Mouse (Mus musculus) CH12.LX (cell line): ENCODE results near the gene P3h2. TPM values are rescaled to one million over a fixed set of nuclear protein-coding genes. Genes with fewer than 3 reads are reported as not detected.

Source experiments
- DNase-seq: peaks from one replicate; pipeline ENCODE4 v3.0.0-alpha.2; 2013; ENCODE audit errors: extremely low read depth
- H3K27ac ChIP-seq: 2 replicates; pipeline ENCODE4 v1.5.1; 2012; ENCODE audit warnings: low read depth, mild to moderate bottlenecking, control low read depth, moderate library complexity; ENCODE audit not compliant: insufficient read depth
- H3K27me3 ChIP-seq: replicated peaks from 2 replicates; pipeline ENCODE3; 2012; ENCODE audit warnings: inconsistent platforms
- H3K36me3 ChIP-seq, 2 experiments: replicated peaks in 1 of 2; 2 replicates each; pipeline versions ENCODE3 to v1.6.1; 2012; ENCODE audit warnings: inconsistent platforms in 1 of 2, low read length in 1 of 2, mild to moderate bottlenecking in 1 of 2, mixed read lengths in 1 of 2, moderate library complexity in 1 of 2; ENCODE audit not compliant: control insufficient read depth in 1 of 2, insufficient read depth in 1 of 2
- H3K4me1 ChIP-seq, 2 experiments: 2 replicates each; pipeline ENCODE4 v1.6.1; 2012; ENCODE audit warnings: inconsistent platforms in 1 of 2, moderate library complexity in 1 of 2; ENCODE audit not compliant: insufficient read depth in 2 of 2, control insufficient read depth in 1 of 2
- H3K4me2 ChIP-seq: 2 replicates; pipeline ENCODE4 v1.6.1; 2012; ENCODE audit warnings: low read depth, mild to moderate bottlenecking, control low read depth; ENCODE audit not compliant: poor library complexity, insufficient read depth, severe bottlenecking
- H3K4me3 ChIP-seq, 3 experiments: fragments of 150-350 bp in 1 of 3; sonication (generic) in 1 of 3; replicated peaks in 1 of 3; 2 replicates each; pipeline versions ENCODE3 to v1.5.1; 2011 to 2012; ENCODE audit warnings: low read depth in 2 of 3, low read length in 2 of 3, mild to moderate bottlenecking in 2 of 3, moderate library complexity in 2 of 3, control low read depth in 1 of 3, improper control_type of control experiment in 1 of 3, inconsistent platforms in 1 of 3, mixed read lengths in 1 of 3; ENCODE audit not compliant: poor library complexity in 1 of 3
- H3K79me2 ChIP-seq: replicated peaks from 2 replicates; pipeline ENCODE4 v1.6.1; 2012; ENCODE audit warnings: mild to moderate bottlenecking, moderate library complexity; ENCODE audit not compliant: control insufficient read depth, poor library complexity, insufficient read depth, severe bottlenecking; ENCODE audit errors: extremely low read depth
- H3K9ac ChIP-seq: 2 replicates; pipeline ENCODE4 v1.6.1; 2012; ENCODE audit warnings: low read depth, mild to moderate bottlenecking, control low read depth, moderate library complexity; ENCODE audit not compliant: insufficient read depth
- H3K9me3 ChIP-seq: replicated peaks from 2 replicates; pipeline ENCODE3; 2012; ENCODE audit warnings: low read length, inconsistent platforms, mixed read lengths
- CHD1 ChIP-seq: IDR thresholded peaks from 2 replicates; pipeline ENCODE4 v1.6.1; 2012; ENCODE audit warnings: low read depth, low read length, improper control_type of control experiment, inconsistent platforms
- CHD2 ChIP-seq: IDR thresholded peaks from 2 replicates; pipeline ENCODE4 v1.6.1; 2011; ENCODE audit warnings: low read length, improper control_type of control experiment
- ELF1 ChIP-seq: IDR thresholded peaks from 2 replicates; pipeline ENCODE4 v1.6.1; 2014; ENCODE audit warnings: low read depth, mild to moderate bottlenecking, inconsistent platforms, low read length, improper control_type of control experiment
- EP300 ChIP-seq: IDR thresholded peaks from 2 replicates; pipeline ENCODE4 v1.6.1; 2011; ENCODE audit warnings: low read length, improper control_type of control experiment
- HCFC1 ChIP-seq: IDR thresholded peaks from 2 replicates; pipeline ENCODE4 v1.6.1; 2012; ENCODE audit warnings: low read depth, mild to moderate bottlenecking, inconsistent platforms, low read length, improper control_type of control experiment
- JUND ChIP-seq: conservative IDR thresholded peaks from 2 replicates; pipeline ENCODE4 v1.6.1; 2011; ENCODE audit warnings: low read depth, low read length, improper control_type of control experiment
- KAT2A ChIP-seq: IDR thresholded peaks from 2 replicates; pipeline ENCODE4 v1.6.1; 2012; ENCODE audit warnings: low read length, improper control_type of control experiment, inconsistent platforms; ENCODE audit not compliant: insufficient replicate concordance
- MAX ChIP-seq: IDR thresholded peaks from 2 replicates; pipeline ENCODE4 v1.6.1; 2011; ENCODE audit warnings: low read length, improper control_type of control experiment
- MAZ ChIP-seq: IDR thresholded peaks from 2 replicates; pipeline ENCODE4 v1.6.1; 2012; ENCODE audit warnings: low read depth, mild to moderate bottlenecking, inconsistent platforms, low read length, improper control_type of control experiment, moderate library complexity
- PAX5 ChIP-seq: IDR thresholded peaks from 2 replicates; pipeline ENCODE4 v1.6.1; 2012; ENCODE audit warnings: low read length, inconsistent platforms, mixed read lengths
- POLR2AphosphoS2 ChIP-seq: IDR thresholded peaks from 2 replicates; pipeline ENCODE4 v1.6.1; 2011; ENCODE audit warnings: low read depth, low read length, improper control_type of control experiment
- SIN3A ChIP-seq: IDR thresholded peaks from 2 replicates; pipeline ENCODE4 v1.6.1; 2012; ENCODE audit warnings: low read length, improper control_type of control experiment, inconsistent platforms
- SMC3 ChIP-seq: IDR thresholded peaks from 2 replicates; pipeline ENCODE4 v1.6.1; 2011; ENCODE audit warnings: low read depth, low read length, improper control_type of control experiment
- TBP ChIP-seq: conservative IDR thresholded peaks from 2 replicates; pipeline ENCODE4 v1.6.1; 2011; ENCODE audit warnings: low read depth, low read length, improper control_type of control experiment
- ZC3H11A ChIP-seq: IDR thresholded peaks from 2 replicates; pipeline ENCODE4 v1.6.1; 2012; ENCODE audit warnings: low read depth, mild to moderate bottlenecking, inconsistent platforms, low read length, improper control_type of control experiment
- ZMIZ1 ChIP-seq: IDR thresholded peaks from 2 replicates; pipeline ENCODE4 v1.6.1; 2012; ENCODE audit warnings: low read depth, mild to moderate bottlenecking, inconsistent platforms, low read length, improper control_type of control experiment
- dilution Hi-C: fragments of 300-500 bp; cut with MboI; formaldehyde crosslinking; loops from 2 replicates; pipeline ENCODE4 v1.14.3; 2020; ENCODE audit warnings: low sequenced_read_pairs; ENCODE audit not compliant: extremely low pct_unique_long_range_greater_than_20kb, extremely low pct_ligation_motif_present
- in situ Hi-C: fragments of 300-500 bp; cut with MboI; formaldehyde crosslinking; loops from 3 replicates; pipeline ENCODE4 v1.14.3; 2019; ENCODE audit warnings: low sequenced_read_pairs, low pct_ligation_motif_present, low pct_unique_long_range_greater_than_20kb, mixed read lengths
- polyA plus RNA-seq: library from polyadenylated mRNA; unstranded; fragments of >175 nt; gene quantifications from 2 replicates; pipeline ENCODE4 v1.2.1, GENCODE M21; 2012; ENCODE audit warnings: low read depth; ENCODE audit not compliant: insufficient read length
- total RNA-seq, 2 experiments: library from RNA; depleted of rRNA; stranded (reverse); fragments of 300-350 nt in 1 of 2; fragments of >200 nt in 1 of 2; gene quantifications; 2 replicates each; pipeline ENCODE4 v1.2.3; 2012 to 2014

P3h2 gene
- total and polyA plus RNA-seq, 3 experiments: 0.08 to 0.73 (median 0.27) TPM

GRCm38 (mm10) chr16:25942261-25942660 is 163.3 kb downstream of the P3h2 start:
- dilution Hi-C loops: no loop called here
- no peaks in the 10 kb centered on the region for H3K9me3 ChIP-seq
- H3K4me3 ChIP-seq: no peak overlapping the region
- H3K4me1 ChIP-seq: peaks cover 2 to 8% of the 10 kb centered on the region in 2 experiments; a peak in 3 of 4 replicates
- TF ChIP-seq MAX (no peak), EP300 (no peak), ZC3H11A (no peak), CHD2 (no peak), CHD1 (no peak), ELF1 (no peak), TBP (no peak)
- in situ Hi-C loops: no loop called here
- H3K27me3 ChIP-seq: no peaks in the 10 kb centered on the region
- no peak overlapping the region for H3K4me2 ChIP-seq
- no peak overlapping the region for H3K27ac ChIP-seq
- no peak for DNase-seq
- no peak overlapping the region for H3K9ac ChIP-seq
- H3K36me3 ChIP-seq: no peaks in the 10 kb centered on the region
- H3K79me2 ChIP-seq: no peaks in the 10 kb centered on the region

- no peaks in the 10 kb centered on the region for H3K79me2 ChIP-seq
- H3K9ac ChIP-seq: no peak overlapping the region
- TF ChIP-seq ZMIZ1 (no peak), ELF1 (no peak), POLR2AphosphoS2 (no peak), SMC3 (no peak), KAT2A (no peak)
- H3K9me3 ChIP-seq: no peaks in the 10 kb centered on the region
- dilution Hi-C loops (no loop called here), in situ Hi-C loops (no loop called here)
- H3K27ac ChIP-seq: no peak overlapping the region
- no peak overlapping the region for H3K4me2 ChIP-seq
- H3K27me3 ChIP-seq: no peaks in the 10 kb centered on the region
- H3K4me3 ChIP-seq: no peak overlapping the region
- no peaks in the 10 kb centered on the region for H3K36me3 ChIP-seq
- no peaks in the 10 kb centered on the region for H3K4me1 ChIP-seq
- DNase-seq: no peak
Observed at GRCm38 (mm10) chr16:25934181-25934580, 171.4 kb downstream of the P3h2 start.

DNA sequence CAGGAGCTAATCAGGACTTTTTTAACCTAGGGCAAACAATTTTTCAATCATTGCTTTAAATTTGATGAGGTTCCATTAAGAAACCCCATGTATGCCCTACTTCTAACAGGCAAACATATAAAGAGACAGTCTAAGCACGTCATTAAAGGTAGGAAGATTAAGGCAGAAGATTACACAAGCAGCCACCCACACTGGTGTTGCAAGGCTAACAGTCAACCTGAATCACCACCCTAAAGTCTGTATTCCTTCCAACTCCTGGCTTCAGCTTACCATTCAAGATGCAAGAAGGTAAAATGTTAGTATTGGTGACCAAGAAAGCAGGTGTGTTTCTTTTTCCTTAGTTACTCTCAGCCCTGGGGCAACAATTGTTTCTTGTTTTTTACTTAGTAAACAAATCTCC is 193.4 kb downstream of the P3h2 start:
- in situ Hi-C loops: no loop called here
- no peak for DNase-seq
- Histone ChIP-seq H3K4me3 (no peak overlapping the region), H3K9me3 (no peaks in the 10 kb centered on the region), H3K9ac (no peak overlapping the region), H3K36me3 (no peaks in the 10 kb centered on the region), H3K4me2 (no peak overlapping the region), H3K79me2 (no peaks in the 10 kb centered on the region), H3K4me1 (no peaks in the 10 kb centered on the region), H3K27me3 (no peaks in the 10 kb centered on the region), H3K27ac (no peak overlapping the region)
- no peak for TF ChIP-seq MAX
- TF ChIP-seq PAX5: no peak
- no peak for TF ChIP-seq HCFC1
- TF ChIP-seq TBP: no peak
- no peak for TF ChIP-seq MAZ
- TF ChIP-seq SIN3A: no peak
- no peak for TF ChIP-seq JUND
- TF ChIP-seq KAT2A: no peak
- dilution Hi-C loops: no loop called here
